Mouse (Mus musculus): ENCODE results near the gene Prkca.
A peak's percentile ranks its signal among the peaks of the same experiment; 100 is the strongest.

Prkca gene

GRCm38 (mm10) chr11:107947951-107948350, 395.8 kb downstream of the Prkca start:
- DNase-seq (ENCODE audit: low spot score) = no peak

- DNase-seq (ENCODE audit: low spot score) = no peak
Measured at GRCm38 (mm10) chr11:107946823-107947222, 396.9 kb downstream of the Prkca start.

GRCm38 (mm10) chr11:107936929-107937328, 406.8 kb downstream of the Prkca start:
- DNase-seq (ENCODE audit: low spot score) = no peak

- DNase-seq (ENCODE audit: low spot score) = no peak
Measured at GRCm38 (mm10) chr11:107931721-107932120, 412.0 kb downstream of the Prkca start.

GRCm38 (mm10) chr11:107931288-107931687, 412.4 kb downstream of the Prkca start:
- no peak for DNase-seq (ENCODE audit: low spot score)

- DNase-seq (ENCODE audit: low spot score) = no peak
Measured at GRCm38 (mm10) chr11:107929712-107930111, 414.0 kb downstream of the Prkca start.

GRCm38 (mm10) chr11:107919852-107920508, 423.7 kb downstream of the Prkca start:
- peak; percentile 33 for DNase-seq (ENCODE audit: low spot score)

- no peak for DNase-seq (ENCODE audit: low spot score)
Measured at GRCm38 (mm10) chr11:107917721-107918235, 425.9 kb downstream of the Prkca start.

GRCm38 (mm10) chr11:107914634-107915226, 429.0 kb downstream of the Prkca start, which contains the start of gene Cacng5:
Cacng5 (minus strand) TSS chr11:107915055.
- DNase-seq (ENCODE audit: low spot score) = no peak

- peak; percentile 4 for DNase-seq (ENCODE audit: low spot score)
Measured at GRCm38 (mm10) chr11:107913317-107913716, 430.4 kb downstream of the Prkca start.

- DNase-seq (ENCODE audit: low spot score) = no peak
Measured at GRCm38 (mm10) chr11:107905364-107905763, 438.4 kb downstream of the Prkca start.

GRCm38 (mm10) chr11:107903966-107904605, 439.6 kb downstream of the Prkca start:
- DNase-seq (ENCODE audit: low spot score) = peak; percentile 58

GRCm38 (mm10) chr11:107900470-107900869, 443.3 kb downstream of the Prkca start:
- DNase-seq (ENCODE audit: low spot score) = no peak

- no peak for DNase-seq (ENCODE audit: low spot score)
Measured at GRCm38 (mm10) chr11:107898698-107899097, 445.0 kb downstream of the Prkca start.

GRCm38 (mm10) chr11:107895635-107896034, 448.1 kb downstream of the Prkca start:
- DNase-seq (ENCODE audit: low spot score) = no peak

- no peak for DNase-seq (ENCODE audit: low spot score)
Measured at GRCm38 (mm10) chr11:107891377-107891776, 452.4 kb downstream of the Prkca start.

GRCm38 (mm10) chr11:107887342-107887741, 456.4 kb downstream of the Prkca start:
- no peak for DNase-seq (ENCODE audit: low spot score)

Measured in adipocyte (in vitro differentiated cells).